Mouse (Mus musculus): ENCODE measurements around the gene P2ry14. TPM values are rescaled to one million over a fixed set of nuclear protein-coding genes. Genes with fewer than 3 reads are reported as not detected.
"Not testable (repeated sequence)": the region's sequence is repeated elsewhere in the genome, so short reads cannot be mapped to it uniquely, and the experiment has no call there.

The P2ry14 gene
- polyA plus RNA-seq, 1 experiment from 2014 or later, result 2.1 TPM

- H3K27ac ChIP-seq (replicated peaks in 1 of 2; ENCODE audit: control insufficient read depth in 1 of 2, insufficient read depth in 1 of 2, low read depth in 2 of 2, low read length in 2 of 2), result no peak overlapping the region
- WGBS, result 52% methylated on average over 7 of the region's 7 CpGs
- H3K9me3 ChIP-seq (ENCODE audit: control insufficient read depth, low read length), result no peaks in the 10 kb centered on the region
Measured at GRCm38 (mm10) chr3:59121780-59122449, 31.5 kb downstream of the P2ry14 start.

GRCm38 (mm10) chr3:59121067-59121730, 32.2 kb downstream of the P2ry14 start:
- Histone ChIP-seq H3K36me3 (ENCODE audit: control insufficient read depth, insufficient read depth, low read length) (no peaks in the 10 kb centered on the region), H3K27me3 (ENCODE audit: control insufficient read depth, insufficient read depth, low read length) (no peaks in the 10 kb centered on the region), H3K4me1 (ENCODE audit: control insufficient read depth in 2 of 2, insufficient read depth in 2 of 2, low read length in 2 of 2) (peaks cover 7 to 15% of the 10 kb centered on the region in 2 experiments), H3K9ac (ENCODE audit: low read length) (no peak overlapping the region), H3K9me3 (ENCODE audit: control insufficient read depth, low read length) (no peaks in the 10 kb centered on the region), H3K27ac (replicated peaks in 1 of 2; ENCODE audit: control insufficient read depth in 1 of 2, insufficient read depth in 1 of 2, low read depth in 2 of 2, low read length in 2 of 2) (no peak overlapping the region), H3K4me2 (ENCODE audit: low read length) (no peak overlapping the region), H3K4me3 (ENCODE audit: control insufficient read depth in 1 of 2, insufficient read depth in 1 of 2, low read depth in 1 of 2, low read length in 2 of 2) (no peak overlapping the region)
- ATAC-seq (ENCODE audit: insufficient number of reproducible peaks, insufficient read depth, low FRiP score, low read depth), result peak; percentile 39; the same call in 1 of the 2 replicates
- 48% methylated on average over 7 of the region's 7 CpGs for WGBS

More at GRCm38 (mm10) chr3:59121780-59122449, 31.5 kb downstream of the P2ry14 start:
- Histone ChIP-seq H3K9ac (ENCODE audit: low read length) (no peak overlapping the region), H3K4me1 (ENCODE audit: control insufficient read depth in 2 of 2, insufficient read depth in 2 of 2, low read length in 2 of 2) (peaks cover 7 to 16% of the 10 kb centered on the region in 2 experiments), H3K4me3 (ENCODE audit: control insufficient read depth in 1 of 2, insufficient read depth in 1 of 2, low read depth in 1 of 2, low read length in 2 of 2) (no peak overlapping the region), H3K27me3 (ENCODE audit: control insufficient read depth, insufficient read depth, low read length) (no peaks in the 10 kb centered on the region), H3K4me2 (ENCODE audit: low read length) (no peak overlapping the region), H3K36me3 (ENCODE audit: control insufficient read depth, insufficient read depth, low read length) (no peaks in the 10 kb centered on the region)
- ATAC-seq (ENCODE audit: insufficient number of reproducible peaks, insufficient read depth, low FRiP score, low read depth), result no peak

GRCm38 (mm10) chr3:59113973-59114517, 39.4 kb downstream of the P2ry14 start:
- no peak overlapping the region for H3K4me3 ChIP-seq (ENCODE audit: control insufficient read depth in 1 of 2, insufficient read depth in 1 of 2, low read depth in 1 of 2, low read length in 2 of 2)
- peaks cover 11 to 15% of the 10 kb centered on the region in 2 experiments for H3K4me1 ChIP-seq (ENCODE audit: control insufficient read depth in 2 of 2, insufficient read depth in 2 of 2, low read length in 2 of 2)
- H3K27ac ChIP-seq (replicated peaks in 1 of 2; ENCODE audit: control insufficient read depth in 1 of 2, insufficient read depth in 1 of 2, low read depth in 2 of 2, low read length in 2 of 2), result peak overlapping the region; percentile 85 to 91
- H3K27me3 ChIP-seq (ENCODE audit: control insufficient read depth, insufficient read depth, low read length), result no peaks in the 10 kb centered on the region
- 5% methylated on average over 8 of the region's 8 CpGs for WGBS
- H3K36me3 ChIP-seq (ENCODE audit: control insufficient read depth, insufficient read depth, low read length), result peaks cover 7% of the 10 kb centered on the region; the same call in 1 of the 2 replicates
- ATAC-seq (ENCODE audit: insufficient number of reproducible peaks, insufficient read depth, low FRiP score, low read depth), result peak; percentile 78
- H3K9me3 ChIP-seq (ENCODE audit: control insufficient read depth, low read length), result no peaks in the 10 kb centered on the region
- H3K9ac ChIP-seq (ENCODE audit: low read length), result no peak overlapping the region; the same call in 1 of the 2 replicates
- H3K4me2 ChIP-seq (ENCODE audit: low read length), result peak overlapping the region; percentile 42

GRCm38 (mm10) chr3:59113291-59113690, 40.1 kb downstream of the P2ry14 start:
- H3K9ac ChIP-seq (ENCODE audit: low read length); ATAC-seq (ENCODE audit: insufficient number of reproducible peaks, insufficient read depth, low FRiP score, low read depth); H3K4me3 ChIP-seq (ENCODE audit: control insufficient read depth in 1 of 2, insufficient read depth in 1 of 2, low read depth in 1 of 2, low read length in 2 of 2); H3K36me3 ChIP-seq (ENCODE audit: control insufficient read depth, insufficient read depth, low read length); H3K9me3 ChIP-seq (ENCODE audit: control insufficient read depth, low read length); H3K27me3 ChIP-seq (ENCODE audit: control insufficient read depth, insufficient read depth, low read length); H3K4me2 ChIP-seq (ENCODE audit: low read length): not testable (repeated sequence)
- H3K4me1 ChIP-seq (ENCODE audit: control insufficient read depth in 2 of 2, insufficient read depth in 2 of 2, low read length in 2 of 2), result peaks cover 11 to 15% of the 10 kb centered on the region in 2 experiments
- peak overlapping the region in 1 of 2 experiments; percentile 85; a peak in 3 of 4 replicates for H3K27ac ChIP-seq (replicated peaks in 1 of 2; ENCODE audit: control insufficient read depth in 1 of 2, insufficient read depth in 1 of 2, low read depth in 2 of 2, low read length in 2 of 2)
- 89% methylated on average over 4 of the region's 4 CpGs for WGBS

GRCm38 (mm10) chr3:59111944-59112343, 41.5 kb downstream of the P2ry14 start:
- Histone ChIP-seq H3K9me3 (ENCODE audit: control insufficient read depth, low read length) (no peaks in the 10 kb centered on the region), H3K27me3 (ENCODE audit: control insufficient read depth, insufficient read depth, low read length) (no peaks in the 10 kb centered on the region), H3K36me3 (ENCODE audit: control insufficient read depth, insufficient read depth, low read length) (peaks cover 7% of the 10 kb centered on the region; the same call in 1 of the 2 replicates), H3K4me1 (ENCODE audit: control insufficient read depth in 2 of 2, insufficient read depth in 2 of 2, low read length in 2 of 2) (peaks cover 11 to 15% of the 10 kb centered on the region in 2 experiments), H3K9ac (ENCODE audit: low read length) (no peak overlapping the region), H3K4me3 (ENCODE audit: control insufficient read depth in 1 of 2, insufficient read depth in 1 of 2, low read depth in 1 of 2, low read length in 2 of 2) (no peak overlapping the region), H3K27ac (replicated peaks in 1 of 2; ENCODE audit: control insufficient read depth in 1 of 2, insufficient read depth in 1 of 2, low read depth in 2 of 2, low read length in 2 of 2) (no peak overlapping the region), H3K4me2 (ENCODE audit: low read length) (no peak overlapping the region)
- 84% methylated on average over 3 of the region's 3 CpGs for WGBS
- no peak for ATAC-seq (ENCODE audit: insufficient number of reproducible peaks, insufficient read depth, low FRiP score, low read depth)

GRCm38 (mm10) chr3:59109834-59110233, 43.6 kb downstream of the P2ry14 start:
- H3K9ac ChIP-seq (ENCODE audit: low read length); H3K27ac ChIP-seq (replicated peaks in 1 of 2; ENCODE audit: control insufficient read depth in 1 of 2, insufficient read depth in 1 of 2, low read depth in 2 of 2, low read length in 2 of 2); ATAC-seq (ENCODE audit: insufficient number of reproducible peaks, insufficient read depth, low FRiP score, low read depth); H3K4me3 ChIP-seq (ENCODE audit: control insufficient read depth in 1 of 2, insufficient read depth in 1 of 2, low read depth in 1 of 2, low read length in 2 of 2); H3K4me2 ChIP-seq (ENCODE audit: low read length); H3K36me3 ChIP-seq (ENCODE audit: control insufficient read depth, insufficient read depth, low read length); H3K27me3 ChIP-seq (ENCODE audit: control insufficient read depth, insufficient read depth, low read length); H3K9me3 ChIP-seq (ENCODE audit: control insufficient read depth, low read length): not testable (repeated sequence)
- WGBS, result 97% methylated on average over 3 of the region's 3 CpGs
- H3K4me1 ChIP-seq (ENCODE audit: control insufficient read depth in 2 of 2, insufficient read depth in 2 of 2, low read length in 2 of 2), result peaks cover 8 to 15% of the 10 kb centered on the region in 2 experiments

DNA sequence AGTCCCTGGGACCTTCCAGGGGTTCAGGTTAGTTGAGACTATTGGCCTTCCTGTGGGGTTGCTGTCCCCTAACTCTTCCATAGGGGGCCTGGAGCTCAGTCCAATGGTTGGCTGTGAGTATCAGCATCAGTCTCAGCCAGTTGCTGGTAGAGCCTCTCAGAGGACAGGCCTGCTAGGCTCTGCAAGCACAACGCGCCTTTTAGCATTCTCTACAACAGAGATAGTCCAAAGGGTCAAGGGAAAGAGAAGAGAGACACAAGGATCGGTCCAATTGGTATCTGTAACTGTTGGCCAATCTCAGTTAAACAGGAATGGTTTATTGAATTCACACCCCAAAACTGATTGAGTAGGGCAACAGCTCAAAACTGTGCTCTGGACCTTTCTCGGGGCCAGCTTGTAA, 46.0 kb downstream of the P2ry14 start:
- H3K27me3 ChIP-seq (ENCODE audit: control insufficient read depth, insufficient read depth, low read length), result no peaks in the 10 kb centered on the region
- ATAC-seq (ENCODE audit: insufficient number of reproducible peaks, insufficient read depth, low FRiP score, low read depth), result no peak
- H3K9me3 ChIP-seq (ENCODE audit: control insufficient read depth, low read length), result no peaks in the 10 kb centered on the region
- H3K36me3 ChIP-seq (ENCODE audit: control insufficient read depth, insufficient read depth, low read length), result no peaks in the 10 kb centered on the region
- H3K9ac ChIP-seq (ENCODE audit: low read length), result no peak overlapping the region
- H3K4me2 ChIP-seq (ENCODE audit: low read length), result no peak overlapping the region
- 93% methylated on average over 4 of the region's 4 CpGs for WGBS
- no peak overlapping the region for H3K27ac ChIP-seq (replicated peaks in 1 of 2; ENCODE audit: control insufficient read depth in 1 of 2, insufficient read depth in 1 of 2, low read depth in 2 of 2, low read length in 2 of 2)
- H3K4me3 ChIP-seq (ENCODE audit: control insufficient read depth in 1 of 2, insufficient read depth in 1 of 2, low read depth in 1 of 2, low read length in 2 of 2), result no peak overlapping the region
- peaks cover 4 to 9% of the 10 kb centered on the region in 2 experiments for H3K4me1 ChIP-seq (ENCODE audit: control insufficient read depth in 2 of 2, insufficient read depth in 2 of 2, low read length in 2 of 2)
